Mouse (Mus musculus) lung, postnatal 0 days (tissue): ENCODE results near the gene Cass4. TPM values are rescaled to one million over a fixed set of nuclear protein-coding genes. Genes with fewer than 3 reads are reported as not detected.
A peak's percentile ranks its signal among the peaks of the same experiment; 100 is the strongest.

Experiments
- ATAC-seq: fragments of 200-750 bp; cut with Nextera tagmentation; 2 replicates; pipeline ENCODE4 v1.8.0; 2017; ENCODE audit warnings: moderate library complexity
- DNase-seq: peaks from one replicate; pipeline ENCODE4 v3.0.0-alpha.2; 2016; ENCODE audit warnings: low spot score
- H3K27ac ChIP-seq: fragments of 300-500 bp; sonication (generic); 2 replicates; pipeline ENCODE4 v1.5.1; 2014; ENCODE audit warnings: antibody characterized with exemption, mild to moderate bottlenecking, low read length, mixed read lengths
- H3K27me3 ChIP-seq: fragments of 300-500 bp; sonication (generic); replicated peaks from 2 replicates; pipeline ENCODE4 v1.6.1; 2014; ENCODE audit warnings: low read length, mixed read lengths; ENCODE audit not compliant: insufficient read depth
- H3K36me3 ChIP-seq: fragments of 300-500 bp; sonication (generic); 2 replicates; pipeline ENCODE4 v1.6.1; 2014; ENCODE audit warnings: low read length, mixed read lengths; ENCODE audit not compliant: insufficient read depth
- H3K4me1 ChIP-seq: fragments of 300-500 bp; sonication (generic); 2 replicates; pipeline ENCODE4 v1.6.1; 2014; ENCODE audit warnings: antibody characterized with exemption, low read depth, low read length, mixed read lengths; ENCODE audit not compliant: insufficient read depth
- H3K4me2 ChIP-seq: fragments of 300-500 bp; sonication (generic); replicated peaks from 2 replicates; pipeline ENCODE4 v1.6.1; 2014; ENCODE audit warnings: low read depth, mild to moderate bottlenecking, low read length, moderate library complexity, mixed read lengths
- H3K4me3 ChIP-seq: fragments of 300-500 bp; sonication (generic); 2 replicates; pipeline ENCODE4 v1.5.1; 2014; ENCODE audit warnings: low read depth, low read length
- H3K9ac ChIP-seq: fragments of 300-500 bp; sonication (generic); replicated peaks from 2 replicates; pipeline ENCODE4 v1.6.1; 2014; ENCODE audit warnings: low read depth, mild to moderate bottlenecking
- H3K9me3 ChIP-seq: fragments of 300-500 bp; sonication (generic); 2 replicates; pipeline ENCODE4 v1.6.1; 2016; ENCODE audit warnings: low read length, mixed read lengths
- CTCF ChIP-seq: IDR thresholded peaks from 2 replicates; pipeline ENCODE4 v1.5.1; 2016; ENCODE audit warnings: antibody characterized with exemption, mild to moderate bottlenecking
- EP300 ChIP-seq: IDR thresholded peaks from 2 replicates; pipeline ENCODE4 v1.6.1; 2016; ENCODE audit warnings: antibody characterized with exemption, mild to moderate bottlenecking, control low read depth
- WGBS: fragments of 180-500 bp; shearing (Covaris S2); extraction: QIAGEN DNeasy Blood & Tissue Kit; methylation state at CpG from one replicate; pipeline ENCODE4 v1.1.7; 2014; 5-methylcytosine and 5-hydroxymethylcytosine counted together
- polyA plus RNA-seq: library from polyadenylated mRNA; unstranded; fragments of >200 nt; fragmentation: Nextera tagmentation; extraction: Ambion mirVana; gene quantifications from 2 replicates; pipeline ENCODE4 v1.2.1, GENCODE M21; 2015

Gene Cass4
- polyA plus RNA-seq, 1 experiment from 2014 or later = 9.3 TPM

DNA sequence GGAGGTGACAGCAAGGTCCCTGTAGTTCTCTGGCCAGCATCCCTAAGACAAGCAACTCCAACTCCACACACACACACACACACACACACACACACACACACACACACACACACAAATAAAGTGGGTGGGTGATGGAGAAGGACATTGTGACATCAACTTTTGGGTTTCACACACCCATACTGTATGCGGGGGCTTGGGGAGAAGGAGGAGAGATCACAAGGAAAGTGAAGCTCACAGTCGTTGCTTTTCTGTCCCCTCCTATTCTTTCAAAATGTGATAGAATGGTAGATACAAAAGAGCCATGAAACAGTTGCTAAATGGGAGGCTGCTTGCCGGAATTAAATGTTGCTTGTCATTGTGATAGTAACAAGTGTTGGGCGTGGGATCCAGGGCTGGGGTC lies 1.1 kb downstream of the Cass4 start:
- no peak for DNase-seq
- no peaks in the 10 kb centered on the region for H3K27me3 ChIP-seq
- no peaks in the 10 kb centered on the region for H3K36me3 ChIP-seq
- H3K4me1 ChIP-seq = peaks cover 3% of the 10 kb centered on the region; the same call in 1 of the 2 replicates
- peak overlapping the region; percentile 36 for H3K4me2 ChIP-seq
- no peaks in the 10 kb centered on the region for H3K9me3 ChIP-seq
- ATAC-seq = no peak
- WGBS = 69% methylated on average over 4 of the region's 4 CpGs
- H3K9ac ChIP-seq = no peak overlapping the region
- TF ChIP-seq CTCF (no peak), EP300 (no peak)
- peak overlapping the region; percentile 25 for H3K4me3 ChIP-seq
- H3K27ac ChIP-seq = peak overlapping the region; percentile 16; the same call in 1 of the 2 replicates

DNA sequence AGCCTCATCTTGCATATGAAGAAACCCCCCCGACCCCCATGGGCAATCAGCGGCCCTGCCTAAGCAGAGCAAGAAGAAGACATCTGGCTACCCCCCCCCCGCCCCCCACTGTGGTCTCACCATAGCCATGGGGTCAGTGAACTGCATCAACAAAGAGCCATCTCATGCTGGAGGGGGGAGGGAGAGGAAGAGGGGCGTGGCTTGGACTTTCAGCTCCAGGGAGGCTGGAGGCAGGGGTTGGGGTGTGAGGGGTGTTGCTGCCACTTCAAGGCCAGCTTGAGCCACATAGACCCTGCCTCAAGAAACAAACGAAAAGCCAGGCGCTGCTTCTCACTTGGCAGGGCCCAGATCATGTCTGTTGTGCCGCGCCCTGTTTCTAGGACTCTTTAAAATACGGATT lies 2.4 kb downstream of the Cass4 start:
- TF ChIP-seq EP300 (no peak), CTCF (no peak)
- Histone ChIP-seq H3K4me2 (peak overlapping the region; percentile 36; the same call in 1 of the 2 replicates), H3K27ac (no peak overlapping the region), H3K9me3 (no peaks in the 10 kb centered on the region), H3K36me3 (no peaks in the 10 kb centered on the region), H3K9ac (no peak overlapping the region; the same call in 1 of the 2 replicates), H3K4me3 (no peak overlapping the region), H3K27me3 (no peaks in the 10 kb centered on the region), H3K4me1 (peaks cover 6% of the 10 kb centered on the region; the same call in 1 of the 2 replicates)
- ATAC-seq (no peak), DNase-seq (no peak)
- 42% methylated on average over 8 of the region's 9 CpGs for WGBS

DNA sequence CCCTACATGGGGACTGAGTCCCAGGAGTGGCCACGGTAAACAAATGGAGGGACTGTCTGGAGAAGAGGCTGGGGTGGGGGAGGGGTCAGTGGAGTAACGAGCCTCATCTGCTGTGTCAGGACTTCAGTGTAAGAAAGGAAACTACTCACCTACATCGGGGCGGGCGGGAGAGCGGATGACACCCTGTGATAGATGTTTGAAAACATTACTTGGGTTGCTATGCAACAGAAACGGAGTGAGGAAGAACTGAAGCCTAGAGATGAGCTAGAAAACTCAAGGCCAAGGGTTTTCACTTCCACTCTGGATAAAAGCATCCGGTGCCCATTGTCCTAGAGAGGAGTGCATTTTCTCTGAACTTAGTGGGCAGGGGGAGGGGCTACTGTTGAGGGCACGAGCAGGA lies 6.3 kb downstream of the Cass4 start:
- ATAC-seq = peak; percentile 32
- H3K4me3 ChIP-seq = no peak overlapping the region
- no peaks in the 10 kb centered on the region for H3K36me3 ChIP-seq
- H3K27me3 ChIP-seq = no peaks in the 10 kb centered on the region
- peak; percentile 56 for DNase-seq
- H3K9ac ChIP-seq = no peak overlapping the region
- 16% methylated on average over 9 of the region's 9 CpGs for WGBS
- no peak overlapping the region for H3K27ac ChIP-seq
- peaks cover 8% of the 10 kb centered on the region; the same call in 1 of the 2 replicates for H3K4me1 ChIP-seq
- TF ChIP-seq EP300 = no peak
- no peak for TF ChIP-seq CTCF
- H3K4me2 ChIP-seq = no peak overlapping the region
- H3K9me3 ChIP-seq = no peaks in the 10 kb centered on the region

DNA sequence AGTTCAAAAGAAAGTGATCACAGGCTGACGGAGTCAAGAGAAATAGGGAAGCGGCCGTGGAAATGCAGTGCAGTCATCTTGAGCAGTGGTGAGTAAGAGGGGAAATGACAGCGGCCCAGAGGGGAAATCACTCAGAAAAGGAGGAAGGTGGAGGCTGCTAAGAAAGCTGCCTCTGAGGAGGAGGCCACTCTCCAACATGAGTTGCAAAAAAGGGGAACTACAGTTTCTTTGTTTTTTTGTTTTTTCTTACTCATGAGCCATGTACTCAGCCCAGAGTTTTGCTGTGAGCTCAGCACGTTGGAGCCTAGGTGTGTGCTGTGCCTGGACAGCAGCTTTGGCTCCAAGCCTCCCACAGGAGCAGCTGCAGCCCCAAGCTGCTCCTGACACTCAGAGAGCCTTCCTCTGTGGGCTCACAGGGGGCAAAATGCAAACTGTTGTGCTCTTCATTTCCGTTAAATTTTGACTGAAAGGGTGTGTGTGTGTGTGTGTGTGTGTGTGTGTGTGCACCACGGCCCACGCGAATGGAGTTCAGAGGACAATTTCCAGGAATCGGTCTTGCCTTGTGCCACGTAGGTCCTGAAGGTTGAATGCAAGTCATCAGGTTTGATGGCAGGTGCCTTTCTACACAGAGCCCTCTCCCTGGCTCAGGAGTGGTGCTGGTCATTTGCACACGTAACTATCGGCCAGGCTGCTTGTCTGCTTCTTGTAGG lies 7.7 kb downstream of the Cass4 start:
- 53% methylated on average over 13 of the region's 13 CpGs for WGBS

DNA sequence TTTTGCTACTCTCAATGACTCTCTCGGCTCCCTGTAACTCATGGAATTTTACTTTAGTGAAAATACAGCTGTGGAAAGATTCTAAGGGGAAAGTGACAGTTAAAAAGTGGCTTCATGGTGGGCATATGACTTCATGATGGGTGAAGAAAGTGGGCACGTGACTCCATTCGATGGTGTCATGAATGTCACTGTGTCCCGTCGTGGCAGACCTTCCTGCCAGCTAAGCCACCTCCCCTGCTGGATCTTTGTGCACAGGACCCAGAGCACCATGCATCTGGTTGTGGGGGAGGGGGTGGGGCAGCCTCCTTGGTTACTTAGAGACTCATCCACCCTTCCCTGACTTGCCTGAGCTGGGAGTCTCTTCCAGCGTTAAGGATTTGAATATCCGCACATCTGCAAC lies 10.6 kb downstream of the Cass4 start:
- WGBS = 57% methylated on average over 7 of the region's 7 CpGs
- no peak overlapping the region for H3K27ac ChIP-seq
- H3K36me3 ChIP-seq = no peaks in the 10 kb centered on the region
- H3K4me3 ChIP-seq = no peak overlapping the region
- no peaks in the 10 kb centered on the region for H3K27me3 ChIP-seq
- no peaks in the 10 kb centered on the region for H3K9me3 ChIP-seq
- H3K4me1 ChIP-seq = peaks cover 8% of the 10 kb centered on the region; the same call in 1 of the 2 replicates
- ATAC-seq = no peak
- no peak for DNase-seq
- H3K9ac ChIP-seq = no peak overlapping the region
- no peak overlapping the region for H3K4me2 ChIP-seq
- TF ChIP-seq EP300 (no peak), CTCF (no peak)

More for the DNA sequence above, 7.7 kb downstream of the Cass4 start:
- TF ChIP-seq CTCF (no peak), EP300 (no peak)
- ATAC-seq (peak; percentile 34), DNase-seq (peak; percentile 70)
- no peak overlapping the region for H3K4me3 ChIP-seq
- no peaks in the 10 kb centered on the region for H3K9me3 ChIP-seq
- H3K27ac ChIP-seq = no peak overlapping the region
- no peak overlapping the region for H3K9ac ChIP-seq
- H3K27me3 ChIP-seq = no peaks in the 10 kb centered on the region
- H3K4me1 ChIP-seq = peaks cover 8% of the 10 kb centered on the region; the same call in 1 of the 2 replicates
- no peaks in the 10 kb centered on the region for H3K36me3 ChIP-seq
- no peak overlapping the region for H3K4me2 ChIP-seq

DNA sequence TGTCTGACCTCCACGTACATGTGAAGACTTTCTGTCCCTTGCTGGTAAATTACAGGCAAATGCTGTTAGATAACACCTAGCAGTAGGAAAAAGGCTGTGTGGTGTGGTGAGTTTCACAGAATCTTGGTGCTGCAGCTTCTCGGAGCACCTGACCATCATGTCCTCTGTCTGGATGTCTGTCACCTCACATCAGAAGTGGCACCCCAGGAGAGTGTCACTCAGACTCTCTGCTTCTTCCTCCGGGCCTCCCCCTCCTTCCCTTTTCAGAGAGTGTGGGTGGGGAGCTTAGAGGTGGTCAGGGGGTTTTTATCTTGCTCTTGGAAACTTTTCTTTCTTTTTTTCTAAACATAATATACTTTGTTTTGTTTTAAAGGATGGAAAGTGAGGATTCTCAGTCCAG lies 11.4 kb downstream of the Cass4 start:
- no peaks in the 10 kb centered on the region for H3K27me3 ChIP-seq
- peaks cover 7% of the 10 kb centered on the region; the same call in 1 of the 2 replicates for H3K4me1 ChIP-seq
- H3K9me3 ChIP-seq = no peaks in the 10 kb centered on the region
- no peaks in the 10 kb centered on the region for H3K36me3 ChIP-seq
- WGBS = 50% methylated on average over 3 of the region's 3 CpGs
- no peak overlapping the region for H3K4me3 ChIP-seq
- no peak for TF ChIP-seq EP300
- TF ChIP-seq CTCF = no peak
- H3K4me2 ChIP-seq = no peak overlapping the region
- H3K9ac ChIP-seq = no peak overlapping the region
- DNase-seq (no peak), ATAC-seq (no peak)
- H3K27ac ChIP-seq = no peak overlapping the region
